Mouse (Mus musculus) kidney, postnatal 4 days (tissue): ENCODE measurements around the gene Tmem136.

Experiments used
- DNase-seq, 2 experiments: peaks; one replicate each; pipeline ENCODE4 v3.0.0; 2021; ENCODE audit warnings: mixed read lengths in 2 of 2

Tmem136 gene

GRCm38 (mm10) chr9:43071741-43072140 is 44.6 kb downstream of the Tmem136 start:
- no peak for DNase-seq

DNA sequence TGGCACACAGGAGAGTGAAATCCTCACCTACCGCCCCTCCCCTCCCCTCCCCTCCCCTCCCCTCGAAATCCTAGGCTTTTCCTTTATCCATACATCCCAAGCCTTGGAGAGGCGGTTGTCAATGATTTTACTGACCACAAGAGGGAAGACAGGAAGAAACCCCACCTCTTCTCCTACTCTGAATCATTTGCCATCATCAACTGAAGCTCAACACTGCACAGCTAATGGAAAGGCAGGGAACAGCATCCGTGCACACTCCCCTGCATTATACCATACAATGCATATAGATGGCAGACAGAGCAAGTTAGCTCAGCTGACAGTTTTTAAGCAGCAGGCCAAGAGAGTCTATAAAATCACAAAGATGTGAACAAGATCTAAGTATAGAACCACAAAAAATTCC is 45.2 kb downstream of the Tmem136 start:
- DNase-seq, result no peak

GRCm38 (mm10) chr9:43070566-43070965 is 45.8 kb downstream of the Tmem136 start:
- no peak for DNase-seq

DNA sequence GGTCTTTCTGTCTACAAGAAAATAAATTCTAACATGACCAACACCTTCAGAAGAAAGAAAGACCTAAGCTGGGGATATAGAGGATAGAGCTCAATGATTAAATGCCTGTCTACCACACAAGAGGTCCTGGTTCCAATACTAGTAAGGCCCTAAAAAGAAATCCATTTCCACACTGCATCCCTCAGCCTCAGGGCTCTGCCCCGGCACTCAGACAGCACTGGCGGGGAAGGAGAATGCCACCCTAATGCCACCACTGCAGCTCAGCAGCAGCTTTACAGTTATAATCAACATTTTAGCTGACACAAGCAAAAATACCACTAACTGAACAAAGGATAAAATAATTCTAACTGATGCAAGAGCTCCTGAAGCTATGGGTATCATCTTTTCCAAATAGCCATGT is 46.2 kb downstream of the Tmem136 start:
- DNase-seq, result no peak

GRCm38 (mm10) chr9:43067896-43068295 is 48.5 kb downstream of the Tmem136 start:
- DNase-seq, result no peak

- DNase-seq, result no peak
These were observed 51.1 kb downstream of the Tmem136 start for GRCm38 (mm10) chr9:43065231-43065630.

DNA sequence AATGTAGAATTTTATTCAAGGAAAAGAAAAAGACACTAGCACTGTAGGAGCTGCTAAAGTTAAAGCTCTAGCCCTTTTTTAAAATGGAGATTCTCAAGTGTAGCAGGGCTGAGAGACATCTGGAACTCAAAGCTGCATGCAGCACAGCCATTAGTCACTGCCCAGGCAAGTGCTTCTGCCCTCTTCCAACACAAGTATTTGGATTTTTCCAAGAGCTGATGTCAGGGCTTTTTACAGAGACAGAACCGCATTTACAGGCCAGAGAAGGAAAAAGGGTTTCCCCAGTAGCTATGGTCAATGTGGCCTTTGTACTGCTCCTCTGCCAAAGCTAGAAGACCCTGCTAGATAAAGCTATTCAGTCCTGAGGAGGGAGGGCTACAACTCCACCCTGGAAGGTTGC is 54.8 kb downstream of the Tmem136 start:
- no peak for DNase-seq
